Mouse (Mus musculus) heart, adult 2 months (tissue): Measurements from ENCODE around the gene Foxe1.

Experiments
- CTCF ChIP-seq: fragments of 200-600 bp; IDR thresholded peaks from 2 replicates; pipeline ENCODE4 v1.8.1; 2022; ENCODE audit warnings: antibody characterized with exemption, mild to moderate bottlenecking, moderate library complexity
- EP300 ChIP-seq: fragments of 200-500 bp; IDR thresholded peaks from 2 replicates; pipeline ENCODE4 v1.6.1; 2011; ENCODE audit warnings: low read depth, low read length, control low read depth; ENCODE audit not compliant: insufficient read depth
- POLR2A ChIP-seq: fragments of 200-500 bp; IDR thresholded peaks from 2 replicates; pipeline ENCODE4 v1.6.1; 2011; ENCODE audit warnings: mild to moderate bottlenecking, low read depth, low read length, control low read depth; ENCODE audit not compliant: insufficient read depth

DNA sequence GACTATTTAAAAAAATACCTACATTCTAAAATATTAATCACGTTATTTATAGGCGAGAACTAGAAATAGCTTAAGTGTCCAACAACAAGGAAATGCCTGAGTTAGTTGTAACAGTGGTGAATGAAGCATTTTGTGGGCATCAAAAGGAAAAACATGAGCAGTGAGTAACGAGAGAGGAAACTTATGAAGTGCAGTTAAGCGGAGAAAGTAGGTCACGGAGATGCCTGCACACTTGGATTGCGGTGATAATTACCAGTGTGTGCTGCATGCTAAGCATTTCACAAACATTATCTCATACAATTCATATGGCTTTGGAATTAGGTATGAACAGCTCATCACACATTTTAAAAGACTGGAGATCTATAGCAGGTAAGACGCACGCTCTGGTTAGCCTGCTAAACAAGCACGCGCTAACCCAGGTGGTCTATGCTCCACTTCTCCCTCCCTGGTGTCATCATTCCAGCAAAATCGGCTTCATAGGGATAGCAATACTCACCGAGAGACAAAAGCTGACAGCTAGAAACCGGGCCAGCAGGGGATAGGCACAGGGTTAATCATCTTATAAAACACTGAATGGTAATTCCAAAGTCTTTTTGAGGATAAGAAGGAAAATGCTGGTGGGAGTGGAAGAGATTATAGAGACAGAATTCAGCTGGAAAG, 21.5 kb upstream of the Foxe1 start:
- no peak for TF ChIP-seq CTCF
- no peak for TF ChIP-seq POLR2A
- TF ChIP-seq EP300: no peak
